Mouse (Mus musculus) lung, embryonic 16.5 days (tissue): ENCODE results near the gene Thg1l. TPM values are rescaled to one million over a fixed set of nuclear protein-coding genes. Genes with fewer than 3 reads are reported as not detected.

Experiments used
- ATAC-seq: fragments of 200-750 bp; cut with Nextera tagmentation; 2 replicates; pipeline ENCODE4 v1.8.0; 2017; ENCODE audit warnings: low read depth, mild to moderate bottlenecking, moderate library complexity
- H3K27ac ChIP-seq: fragments of 300-500 bp; sonication (generic); 2 replicates; pipeline ENCODE4 v1.5.1; 2014; ENCODE audit warnings: mild to moderate bottlenecking, control low read depth, low read length
- H3K27me3 ChIP-seq: fragments of 300-500 bp; sonication (generic); 2 replicates; pipeline ENCODE4 v1.6.1; 2014; ENCODE audit warnings: low read depth, low read length, mixed read lengths; ENCODE audit not compliant: control insufficient read depth, insufficient read depth
- H3K36me3 ChIP-seq: fragments of 300-500 bp; sonication (generic); 2 replicates; pipeline ENCODE4 v1.6.1; 2014; ENCODE audit warnings: low read length; ENCODE audit not compliant: control insufficient read depth, insufficient read depth
- H3K4me1 ChIP-seq: fragments of 300-500 bp; sonication (generic); replicated peaks from 2 replicates; pipeline ENCODE4 v1.6.1; 2014; ENCODE audit warnings: low read length, mixed read lengths; ENCODE audit not compliant: control insufficient read depth, insufficient read depth
- H3K4me2 ChIP-seq: fragments of 300-500 bp; sonication (generic); 2 replicates; pipeline ENCODE4 v1.6.1; 2014; ENCODE audit warnings: low read depth, low read length, control low read depth
- H3K4me3 ChIP-seq: fragments of 300-500 bp; sonication (generic); 2 replicates; pipeline ENCODE4 v1.5.1; 2014; ENCODE audit warnings: mild to moderate bottlenecking, low read length, control low read depth
- H3K9ac ChIP-seq: fragments of 300-500 bp; sonication (generic); 2 replicates; pipeline ENCODE4 v1.6.1; 2014; ENCODE audit warnings: low read length, control low read depth
- H3K9me3 ChIP-seq: fragments of 300-500 bp; sonication (generic); 2 replicates; pipeline ENCODE4 v1.6.1; 2016; ENCODE audit warnings: low read length; ENCODE audit not compliant: control insufficient read depth
- WGBS: fragments of 180-500 bp; shearing (Covaris S2); extraction: QIAGEN DNeasy Blood & Tissue Kit; methylation state at CpG from one replicate; pipeline ENCODE4 v1.1.7; 2014; 5-methylcytosine and 5-hydroxymethylcytosine counted together
- polyA plus RNA-seq: library from polyadenylated mRNA; unstranded; fragments of >200 nt; fragmentation: Nextera tagmentation; extraction: Ambion mirVana; gene quantifications from 2 replicates; pipeline ENCODE4 v1.2.1, GENCODE M21; 2015

Gene Thg1l
- polyA plus RNA-seq, 1 experiment from 2014 or later, result 12.5 TPM

DNA sequence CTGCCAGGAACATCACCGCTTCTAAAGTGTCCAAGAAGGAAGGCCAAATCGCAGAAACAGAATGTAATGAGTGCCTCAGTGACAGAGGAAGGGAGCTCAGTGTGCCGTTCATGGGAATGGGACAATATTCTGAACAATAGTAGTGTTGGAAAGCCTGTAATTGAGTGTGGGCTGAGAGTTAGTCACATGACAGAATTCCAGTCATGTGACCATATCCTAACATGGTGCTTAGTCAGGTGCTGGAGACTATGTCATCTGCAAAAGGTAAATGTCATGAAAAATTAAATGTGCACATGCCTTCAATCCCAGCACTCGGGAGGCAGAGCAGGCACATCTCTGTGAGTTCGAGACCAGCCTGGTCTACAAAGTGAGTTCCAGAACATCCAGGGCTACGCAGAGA is 37.3 kb downstream of the Thg1l start:
- H3K27ac ChIP-seq, result no peak overlapping the region

DNA sequence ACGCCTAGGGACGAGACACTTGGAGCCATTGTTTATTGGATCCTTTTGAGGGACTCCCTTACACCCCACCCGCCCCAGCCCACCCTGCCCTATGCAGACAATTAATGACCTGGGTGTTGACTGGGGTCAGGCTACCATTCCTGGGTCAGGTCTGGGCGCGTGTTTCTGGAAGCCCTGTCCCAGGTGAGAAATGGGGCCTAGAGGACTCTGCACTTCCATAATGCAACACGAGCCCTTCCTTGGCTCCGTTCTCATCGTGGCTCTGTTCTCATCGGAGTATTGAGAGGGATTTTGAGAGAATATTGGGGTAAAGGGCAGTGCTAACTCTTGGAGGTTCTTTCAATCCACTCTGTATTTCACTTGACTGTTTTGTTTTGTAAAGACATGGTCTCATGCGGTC is 39.1 kb downstream of the Thg1l start:
- no peak for ATAC-seq
- Histone ChIP-seq H3K36me3 (peaks cover 6% of the 10 kb centered on the region; the same call in 1 of the 2 replicates), H3K27ac (no peak overlapping the region), H3K27me3 (no peaks in the 10 kb centered on the region), H3K9me3 (no peaks in the 10 kb centered on the region), H3K4me2 (no peak overlapping the region), H3K4me3 (no peak overlapping the region), H3K9ac (no peak overlapping the region), H3K4me1 (no peaks in the 10 kb centered on the region)
- WGBS, result 82% methylated on average over 10 of the region's 10 CpGs

More for the DNA sequence above, 37.3 kb downstream of the Thg1l start:
- no peaks in the 10 kb centered on the region for H3K36me3 ChIP-seq
- H3K4me3 ChIP-seq, result no peak overlapping the region
- no peaks in the 10 kb centered on the region for H3K27me3 ChIP-seq
- no peak overlapping the region for H3K4me2 ChIP-seq
- no peak for ATAC-seq
- no peaks in the 10 kb centered on the region for H3K9me3 ChIP-seq
- H3K9ac ChIP-seq, result no peak overlapping the region
- 84% methylated on average over 6 of the region's 6 CpGs for WGBS
- H3K4me1 ChIP-seq, result no peaks in the 10 kb centered on the region

DNA sequence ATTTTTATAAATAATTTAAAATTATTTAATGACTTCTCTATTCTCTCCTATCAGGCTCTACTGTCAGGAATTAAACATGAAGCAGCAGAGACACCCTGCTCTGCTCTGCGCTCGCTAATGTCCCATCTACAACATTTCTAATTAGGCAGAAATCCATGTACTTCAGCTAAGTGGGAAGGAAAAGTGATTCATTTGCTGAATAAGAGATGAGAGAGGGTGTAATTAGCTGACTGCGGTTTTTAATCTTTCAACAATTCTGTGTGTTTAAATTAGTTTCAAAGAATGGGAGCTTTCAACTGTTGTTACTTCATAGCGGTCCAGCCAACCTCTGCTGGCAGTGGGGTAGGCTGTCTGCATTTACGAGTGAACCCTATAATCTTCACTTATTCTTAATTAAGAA is 44.6 kb downstream of the Thg1l start:
- no peaks in the 10 kb centered on the region for H3K9me3 ChIP-seq
- ATAC-seq, result no peak
- H3K27ac ChIP-seq, result no peak overlapping the region
- H3K9ac ChIP-seq, result no peak overlapping the region
- WGBS, result 93% methylated on average over 5 of the region's 5 CpGs
- H3K4me2 ChIP-seq, result no peak overlapping the region
- no peaks in the 10 kb centered on the region for H3K27me3 ChIP-seq
- no peak overlapping the region for H3K4me3 ChIP-seq
- H3K4me1 ChIP-seq, result no peaks in the 10 kb centered on the region
- H3K36me3 ChIP-seq, result peaks cover 43% of the 10 kb centered on the region

DNA sequence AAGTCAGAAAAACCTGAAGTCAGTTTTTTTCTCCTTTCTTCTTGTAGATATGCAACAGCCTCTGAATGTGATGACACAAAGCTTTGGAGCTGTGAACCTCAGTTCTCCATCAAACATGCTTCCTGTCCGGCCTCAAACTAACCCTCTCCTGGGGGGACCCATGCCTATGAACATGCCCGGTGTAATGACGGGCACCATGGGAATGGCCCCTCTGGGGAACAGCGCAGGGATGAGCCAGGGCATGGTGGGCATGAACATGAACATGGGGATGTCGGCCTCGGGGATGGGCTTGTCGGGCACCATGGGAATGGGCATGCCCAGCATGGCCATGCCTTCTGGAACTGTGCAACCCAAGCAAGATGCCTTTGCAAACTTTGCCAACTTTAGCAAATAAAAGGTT is 46.4 kb downstream of the Thg1l start:
- 95% methylated on average over 7 of the region's 7 CpGs for WGBS
- no peak overlapping the region for H3K4me2 ChIP-seq
- no peak overlapping the region for H3K4me3 ChIP-seq
- H3K27me3 ChIP-seq, result no peaks in the 10 kb centered on the region
- ATAC-seq, result no peak
- peaks cover 45% of the 10 kb centered on the region for H3K36me3 ChIP-seq
- H3K4me1 ChIP-seq, result no peaks in the 10 kb centered on the region
- H3K27ac ChIP-seq, result no peak overlapping the region
- no peak overlapping the region for H3K9ac ChIP-seq
- no peaks in the 10 kb centered on the region for H3K9me3 ChIP-seq

DNA sequence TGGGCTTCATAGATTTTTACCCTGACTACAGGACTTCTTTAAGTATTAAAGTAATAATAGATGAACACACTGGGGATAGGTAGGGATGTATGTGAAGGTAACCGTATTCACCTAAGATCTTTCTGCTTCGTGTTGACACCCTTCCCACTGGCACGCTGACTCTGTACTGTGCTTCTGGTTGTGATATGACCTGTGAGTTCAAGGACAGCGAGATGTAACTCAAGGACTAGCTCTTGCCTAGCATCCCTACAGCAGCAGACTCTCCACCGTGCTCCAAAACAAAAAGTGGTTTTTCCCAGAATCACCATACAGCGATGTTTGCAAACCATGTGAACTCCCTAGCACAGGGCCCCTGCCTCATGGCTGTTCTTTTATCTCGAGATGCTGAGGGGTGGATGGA is 47.2 kb downstream of the Thg1l start:
- H3K9ac ChIP-seq, result no peak overlapping the region
- peaks cover 52% of the 10 kb centered on the region for H3K36me3 ChIP-seq
- WGBS, result 85% methylated on average over 7 of the region's 7 CpGs
- no peak overlapping the region for H3K4me2 ChIP-seq
- no peak for ATAC-seq
- H3K27ac ChIP-seq, result no peak overlapping the region
- H3K9me3 ChIP-seq, result no peaks in the 10 kb centered on the region
- H3K27me3 ChIP-seq, result no peaks in the 10 kb centered on the region
- no peaks in the 10 kb centered on the region for H3K4me1 ChIP-seq
- H3K4me3 ChIP-seq, result no peak overlapping the region

DNA sequence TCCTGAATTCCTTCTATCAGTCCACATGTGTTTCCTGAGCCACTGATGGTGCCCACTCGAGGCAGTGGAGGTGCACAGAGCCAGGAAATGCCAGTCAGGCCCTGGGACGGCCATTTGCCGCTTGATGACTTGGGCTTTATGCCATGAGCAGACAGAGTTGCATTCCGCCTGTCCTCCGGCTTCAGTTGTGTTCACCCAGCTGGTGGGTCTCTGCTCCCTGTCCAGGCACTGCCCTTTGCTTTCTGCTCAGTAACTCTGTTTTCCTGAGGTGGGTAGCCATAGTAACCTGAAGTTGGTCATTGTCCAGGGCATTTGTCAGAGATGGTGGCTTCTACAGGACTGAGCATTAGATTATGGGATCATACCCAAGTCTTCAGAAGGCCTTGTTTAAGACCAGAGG is 48.0 kb downstream of the Thg1l start:
- 67% methylated on average over 5 of the region's 5 CpGs for WGBS

DNA sequence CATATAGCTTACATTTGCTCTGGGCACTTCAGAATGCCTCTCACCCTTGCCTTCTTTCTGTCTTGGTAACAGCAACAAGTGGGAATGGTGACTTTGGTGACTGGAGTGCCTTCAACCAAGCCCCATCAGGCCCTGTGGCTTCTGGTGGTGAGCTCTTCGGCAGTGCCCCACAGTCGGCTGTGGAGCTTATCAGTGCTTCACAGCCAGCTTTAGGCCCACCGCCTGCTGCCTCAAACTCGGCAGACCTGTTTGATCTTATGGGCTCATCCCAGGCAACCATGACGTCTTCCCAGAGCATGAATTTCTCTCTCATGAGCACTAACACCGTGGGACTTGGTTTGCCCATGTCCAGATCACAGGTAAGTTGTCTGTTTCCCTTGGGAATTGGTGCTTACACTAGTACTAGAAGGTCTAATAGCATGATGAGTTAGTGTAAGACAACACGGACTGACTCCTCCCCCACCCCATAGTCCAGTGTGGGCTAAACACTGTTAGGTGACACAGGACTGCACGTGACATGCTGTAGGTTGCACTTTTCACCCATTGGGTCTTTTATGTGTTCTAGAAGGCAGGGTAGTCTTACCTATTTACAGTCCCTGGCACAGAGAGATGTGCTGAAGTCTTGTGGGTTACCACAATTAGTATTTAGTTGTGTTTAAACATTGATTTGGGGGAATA is 49.0 kb downstream of the Thg1l start:
- Histone ChIP-seq H3K27me3 (no peaks in the 10 kb centered on the region), H3K4me3 (no peak overlapping the region), H3K9me3 (no peaks in the 10 kb centered on the region), H3K4me2 (no peak overlapping the region), H3K27ac (no peak overlapping the region), H3K36me3 (peaks cover 51% of the 10 kb centered on the region), H3K4me1 (no peaks in the 10 kb centered on the region), H3K9ac (no peak overlapping the region)
- ATAC-seq, result no peak
- WGBS, result 81% methylated on average over 8 of the region's 8 CpGs

More for the DNA sequence above, 48.0 kb downstream of the Thg1l start:
- Histone ChIP-seq H3K4me1 (no peaks in the 10 kb centered on the region), H3K27ac (no peak overlapping the region), H3K36me3 (peaks cover 55% of the 10 kb centered on the region), H3K27me3 (no peaks in the 10 kb centered on the region), H3K4me2 (no peak overlapping the region), H3K4me3 (no peak overlapping the region), H3K9me3 (no peaks in the 10 kb centered on the region), H3K9ac (no peak overlapping the region)
- ATAC-seq, result no peak

DNA sequence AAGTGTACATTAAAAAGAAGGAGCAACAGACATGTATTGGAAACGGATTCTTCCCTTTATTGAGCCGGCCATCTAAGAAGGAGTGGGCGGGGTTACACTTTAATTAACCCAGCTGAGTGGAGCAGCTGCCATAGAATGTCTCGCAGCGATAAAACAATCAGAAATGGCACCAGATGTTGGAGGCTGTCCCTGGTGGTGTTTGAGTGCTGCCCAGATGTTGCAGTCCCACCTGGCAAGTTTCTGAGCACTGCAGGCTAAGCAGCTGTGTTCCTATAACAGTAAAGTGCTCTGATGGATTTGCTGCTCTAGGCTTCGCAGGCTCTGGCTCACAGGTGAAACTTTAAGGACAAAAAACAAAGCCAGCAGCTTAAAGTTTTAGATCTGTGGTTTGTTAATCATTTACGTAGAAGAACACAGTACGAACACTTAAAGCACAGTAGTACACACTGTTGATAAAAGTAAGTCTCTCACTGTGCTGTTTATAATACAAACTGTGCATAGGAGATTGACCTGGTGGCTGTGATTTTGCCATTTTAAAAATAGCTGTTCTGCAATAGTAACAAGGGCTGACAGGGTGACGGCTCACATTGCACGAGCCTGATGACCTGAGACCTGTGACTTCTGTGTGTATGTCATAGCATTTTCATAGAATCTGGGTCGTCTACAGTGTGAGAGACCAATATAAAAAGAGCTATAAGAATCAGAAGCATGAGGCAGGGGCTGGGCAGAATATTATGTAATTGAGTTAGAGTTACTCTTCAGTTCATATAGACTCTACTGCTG is 54.9 kb downstream of the Thg1l start:
- Histone ChIP-seq H3K4me3 (no peak overlapping the region), H3K36me3 (peaks cover 24% of the 10 kb centered on the region), H3K9ac (no peak overlapping the region), H3K9me3 (no peaks in the 10 kb centered on the region), H3K27me3 (no peaks in the 10 kb centered on the region), H3K4me2 (no peak overlapping the region), H3K4me1 (no peaks in the 10 kb centered on the region), H3K27ac (no peak overlapping the region)
- WGBS, result 71% methylated on average over 11 of the region's 11 CpGs
- no peak for ATAC-seq

DNA sequence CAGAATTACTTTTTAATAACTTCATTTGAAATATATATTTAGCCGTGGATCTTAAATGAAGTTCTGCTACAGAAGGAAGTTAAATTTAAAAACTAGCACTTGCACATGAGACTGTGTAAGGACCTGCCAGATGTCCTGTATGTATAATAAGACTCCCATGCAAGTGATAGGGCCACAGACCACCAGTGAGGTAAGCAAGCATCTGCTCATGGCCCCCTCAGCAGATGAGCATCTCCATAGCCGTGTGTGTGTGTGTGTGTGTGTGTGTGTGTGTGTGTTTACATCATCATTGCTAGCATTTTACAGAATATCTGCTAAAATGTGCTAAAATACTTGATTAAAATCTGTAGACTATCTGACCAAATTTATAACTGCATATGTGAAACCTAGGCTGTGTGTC is 57.9 kb downstream of the Thg1l start:
- no peaks in the 10 kb centered on the region for H3K4me1 ChIP-seq
- 93% methylated on average over 2 of the region's 2 CpGs for WGBS
- H3K4me2 ChIP-seq, result no peak overlapping the region
- H3K36me3 ChIP-seq, result peaks cover 38% of the 10 kb centered on the region
- ATAC-seq, result no peak
- no peak overlapping the region for H3K4me3 ChIP-seq
- H3K27me3 ChIP-seq, result no peaks in the 10 kb centered on the region
- H3K9ac ChIP-seq, result no peak overlapping the region
- no peak overlapping the region for H3K27ac ChIP-seq
- H3K9me3 ChIP-seq, result no peaks in the 10 kb centered on the region
